Mouse (Mus musculus) ES-E14 (cell line): ENCODE results near the gene Hist1h2ad. TPM values are rescaled to one million over a fixed set of nuclear protein-coding genes. Genes with fewer than 3 reads are reported as not detected.
"Not testable (repeated sequence)": the region's sequence is repeated elsewhere in the genome, so short reads cannot be mapped to it uniquely, and the experiment has no call there.

ENCODE experiments used
- DNase-seq: peaks from one replicate; pipeline ENCODE4 v3.0.0-alpha.2; 2013; ENCODE audit warnings: low read depth, low spot score
- H3K27ac ChIP-seq: 2 replicates; pipeline ENCODE4 v1.5.1; 2012; ENCODE audit warnings: low read depth, mild to moderate bottlenecking, low read length, moderate library complexity, mixed read lengths; ENCODE audit not compliant: poor library complexity, insufficient read depth, severe bottlenecking
- H3K36me3 ChIP-seq: 2 replicates; pipeline ENCODE4 v1.6.1; 2012; ENCODE audit warnings: mild to moderate bottlenecking, low read length, moderate library complexity, mixed read lengths; ENCODE audit not compliant: control insufficient read depth, poor library complexity, insufficient read depth, severe bottlenecking
- H3K4me1 ChIP-seq, 2 experiments: fragments of 150-350 bp in 1 of 2; sonication (generic) in 1 of 2; 2 replicates each; pipeline ENCODE4 v1.6.1; 2012; ENCODE audit warnings: low read length in 2 of 2, mild to moderate bottlenecking in 1 of 2, mixed read lengths in 1 of 2; ENCODE audit not compliant: control insufficient read depth in 2 of 2, insufficient read depth in 2 of 2, poor library complexity in 1 of 2
- H3K4me3 ChIP-seq, 2 experiments: fragments of 150-350 bp in 1 of 2; sonication (generic) in 1 of 2; 2 replicates each; pipeline ENCODE4 v1.5.1; 2012; ENCODE audit warnings: low read length in 2 of 2, low read depth in 1 of 2, mild to moderate bottlenecking in 1 of 2, mixed read lengths in 1 of 2; ENCODE audit not compliant: insufficient read depth in 1 of 2, poor library complexity in 1 of 2, severe bottlenecking in 1 of 2
- H3K9ac ChIP-seq: 2 replicates; pipeline ENCODE4 v1.6.1; 2012; ENCODE audit warnings: low read depth, mild to moderate bottlenecking, low read length, mixed read lengths; ENCODE audit not compliant: poor library complexity, insufficient read depth, severe bottlenecking
- H3K9me3 ChIP-seq: fragments of 150-350 bp; sonication (generic); 2 replicates; pipeline ENCODE4 v1.6.1; 2012; ENCODE audit warnings: low read depth, mild to moderate bottlenecking, low read length; ENCODE audit not compliant: control insufficient read depth, insufficient read depth
- CHD2 ChIP-seq: IDR thresholded peaks from 2 replicates; pipeline ENCODE4 v1.6.1; 2014; ENCODE audit warnings: mild to moderate bottlenecking, low read depth, low read length, inconsistent platforms
- HCFC1 ChIP-seq: IDR thresholded peaks from 2 replicates; pipeline ENCODE4 v1.6.1; 2012; ENCODE audit warnings: low read length, inconsistent platforms, borderline replicate concordance; ENCODE audit not compliant: insufficient read depth
- MAFK ChIP-seq: IDR thresholded peaks from 2 replicates; pipeline ENCODE4 v1.6.1; 2014; ENCODE audit warnings: mild to moderate bottlenecking, low read depth, low read length, inconsistent platforms; ENCODE audit not compliant: insufficient read depth
- ZC3H11A ChIP-seq: IDR thresholded peaks from 2 replicates; pipeline ENCODE4 v1.6.1; 2012; ENCODE audit warnings: low read depth, mild to moderate bottlenecking, inconsistent platforms, low read length, borderline replicate concordance
- ZNF384 ChIP-seq: IDR thresholded peaks from 2 replicates; pipeline ENCODE4 v1.6.1; 2012; ENCODE audit warnings: low read depth, low read length, inconsistent platforms
- in situ Hi-C, 2 experiments: fragments of 600-800 bp; cut with MboI; formaldehyde crosslinking; loops; one replicate each; pipeline ENCODE4 v1.15.1; 2025; ENCODE audit warnings: low sequenced_read_pairs in 2 of 2, inconsistent platforms in 1 of 2; ENCODE audit not compliant: unreplicated experiment in 2 of 2
- total RNA-seq: library from RNA; depleted of rRNA; stranded (reverse); fragments of 300-350 nt; gene quantifications from 2 replicates; pipeline ENCODE4 v1.2.3, GENCODE M21; 2012

Gene Hist1h2ad
- total RNA-seq, 1 experiment = 1,000 TPM

DNA sequence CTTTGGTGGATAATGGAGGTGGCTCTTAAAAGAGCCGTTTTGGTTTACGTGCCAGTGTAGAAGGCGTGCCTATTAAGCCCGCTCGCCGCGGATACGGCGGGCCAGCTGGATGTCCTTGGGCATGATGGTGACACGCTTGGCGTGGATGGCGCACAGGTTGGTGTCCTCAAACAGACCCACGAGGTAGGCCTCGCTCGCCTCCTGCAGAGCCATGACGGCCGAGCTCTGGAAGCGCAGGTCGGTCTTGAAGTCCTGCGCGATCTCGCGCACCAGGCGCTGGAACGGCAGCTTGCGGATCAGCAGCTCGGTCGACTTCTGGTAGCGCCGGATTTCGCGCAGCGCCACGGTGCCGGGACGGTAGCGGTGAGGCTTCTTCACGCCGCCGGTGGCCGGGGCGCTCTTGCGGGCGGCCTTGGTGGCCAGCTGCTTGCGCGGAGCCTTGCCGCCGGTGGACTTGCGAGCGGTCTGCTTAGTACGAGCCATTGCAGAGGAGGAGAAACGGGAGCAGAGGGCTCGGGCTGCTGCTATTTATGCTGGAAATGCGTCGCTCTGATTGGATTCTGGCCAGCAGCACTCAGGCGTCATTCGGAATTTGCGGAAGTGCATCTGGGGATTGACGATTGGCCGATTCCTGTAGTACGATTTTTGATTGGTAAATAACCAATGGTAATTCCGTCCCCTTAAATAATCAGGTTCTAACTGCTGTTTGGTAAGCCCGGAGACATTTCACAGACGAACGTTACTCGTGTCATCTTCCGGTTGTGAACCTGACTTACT, 12.1 kb upstream of the Hist1h2ad start, which contains the start of gene Hist1h3e:
Gene Hist1h3e (minus strand): TSS at position 487 of the 777 bp plus-strand sequence.
- in situ Hi-C loops = loop anchor here (25.0 kb wide), 2 partner anchors 1525 to 1825 kb away; partner anchors contain the start of genes Hist1h4j (in 2 of the 2), Hist1h2ag (in 1 of the 2), Hist1h2ah (in 1 of the 2) and Hist1h2bj (in 1 of the 2)
- TF ChIP-seq HCFC1 = peak; percentile 41; the same call in 1 of the 2 replicates

DNA sequence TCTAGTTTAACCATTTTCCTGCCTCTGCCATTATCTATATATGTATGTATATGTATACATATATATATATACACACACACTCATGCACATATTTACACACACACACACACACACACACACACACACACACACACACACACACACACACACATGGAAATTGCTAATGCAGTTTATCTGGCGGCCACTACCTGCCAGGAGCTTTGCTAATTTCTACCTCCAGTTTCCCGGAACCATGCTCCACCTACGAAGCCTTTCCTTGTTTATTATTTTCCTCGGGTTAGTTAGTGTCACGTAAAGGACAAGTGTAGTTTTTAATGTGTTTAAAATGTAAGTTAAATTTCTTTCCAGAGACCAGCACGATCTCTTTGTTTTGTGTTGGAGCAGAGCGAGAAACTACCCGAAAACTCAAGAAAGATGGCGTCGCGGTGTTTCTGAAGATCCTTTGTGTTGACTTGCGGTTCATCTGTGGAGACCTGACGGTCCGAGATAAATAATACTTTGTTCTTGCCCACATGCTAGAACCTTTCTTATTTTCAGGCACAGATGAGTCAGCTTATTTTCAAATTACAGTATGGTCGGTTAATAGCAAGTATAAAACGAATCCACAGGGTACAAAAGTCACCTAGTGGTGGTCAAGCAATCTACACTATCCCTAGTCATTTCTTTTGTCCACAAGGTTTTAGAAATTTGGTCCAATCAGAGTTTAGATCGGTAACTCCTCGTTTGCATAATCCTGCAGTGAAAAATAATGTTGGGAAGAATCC, 11.3 kb upstream of the Hist1h2ad start:
- no peak for TF ChIP-seq HCFC1
- TF ChIP-seq ZNF384 = no peak
- peak; percentile 90 for TF ChIP-seq MAFK
- H3K9me3 ChIP-seq = no peaks in the 10 kb centered on the region
- H3K27ac ChIP-seq = peak overlapping the region; percentile 93
- in situ Hi-C loops = loop anchor here (25.0 kb wide), 2 partner anchors 1526 to 1826 kb away; partner anchors contain the start of genes Hist1h4j (in 2 of the 2), Hist1h2ag (in 1 of the 2), Hist1h2ah (in 1 of the 2) and Hist1h2bj (in 1 of the 2)
- no peaks in the 10 kb centered on the region for H3K36me3 ChIP-seq
- H3K9ac ChIP-seq = peak overlapping the region; percentile 82
- peak overlapping the region; percentile 61 to 68 for H3K4me3 ChIP-seq
- DNase-seq = no peak
- H3K4me1 ChIP-seq = peaks cover 0 to 5% of the 10 kb centered on the region in 2 experiments; a peak in 1 of 4 replicates

More for the DNA sequence above, 12.1 kb upstream of the Hist1h2ad start, which contains the start of gene Hist1h3e:
- DNase-seq = peak; percentile 93
- H3K9me3 ChIP-seq, H3K36me3 ChIP-seq, H3K4me1 ChIP-seq: not testable (repeated sequence)
- H3K4me3 ChIP-seq = peak within 1 kb of the TSS; percentile 65 to 68
- H3K27ac ChIP-seq = peak within 1 kb of the TSS; percentile 93
- peak within 1 kb of the TSS; percentile 82 for H3K9ac ChIP-seq

DNA sequence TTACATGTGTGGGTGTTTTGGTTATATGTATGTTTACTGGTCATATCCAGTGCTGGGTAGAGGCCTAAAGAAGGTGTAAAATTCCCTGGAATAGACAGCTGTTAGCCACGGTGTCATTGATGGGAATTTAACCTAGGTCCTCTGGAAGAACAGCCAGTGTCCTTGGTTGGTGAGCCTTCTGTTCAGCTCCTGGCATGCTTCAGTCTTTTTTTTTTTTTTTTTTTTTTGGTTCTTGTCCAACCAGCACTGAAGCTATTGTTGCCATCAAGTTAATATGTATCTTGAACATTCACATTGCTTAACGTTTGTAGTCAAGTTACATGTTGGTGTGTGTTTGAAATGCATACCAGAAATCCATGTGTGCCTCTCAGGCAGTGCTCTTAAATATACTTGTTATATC, 9.7 kb upstream of the Hist1h2ad start:
- Histone ChIP-seq H3K27ac (no peak overlapping the region), H3K9me3 (no peaks in the 10 kb centered on the region), H3K4me3 (no peak overlapping the region), H3K9ac (no peak overlapping the region), H3K36me3 (no peaks in the 10 kb centered on the region), H3K4me1 (peaks cover 0 to 5% of the 10 kb centered on the region in 2 experiments; a peak in 1 of 4 replicates)
- no peak for DNase-seq
- TF ChIP-seq ZC3H11A = no peak
- TF ChIP-seq CHD2 = no peak
- no peak for TF ChIP-seq MAFK
- TF ChIP-seq ZNF384 = no peak
- no peak for TF ChIP-seq HCFC1
- in situ Hi-C loops = loop anchor here (25.0 kb wide), 2 partner anchors 1527 to 1827 kb away; partner anchors contain the start of genes Hist1h4j (in 2 of the 2), Hist1h2ag (in 1 of the 2), Hist1h2ah (in 1 of the 2) and Hist1h2bj (in 1 of the 2)

DNA sequence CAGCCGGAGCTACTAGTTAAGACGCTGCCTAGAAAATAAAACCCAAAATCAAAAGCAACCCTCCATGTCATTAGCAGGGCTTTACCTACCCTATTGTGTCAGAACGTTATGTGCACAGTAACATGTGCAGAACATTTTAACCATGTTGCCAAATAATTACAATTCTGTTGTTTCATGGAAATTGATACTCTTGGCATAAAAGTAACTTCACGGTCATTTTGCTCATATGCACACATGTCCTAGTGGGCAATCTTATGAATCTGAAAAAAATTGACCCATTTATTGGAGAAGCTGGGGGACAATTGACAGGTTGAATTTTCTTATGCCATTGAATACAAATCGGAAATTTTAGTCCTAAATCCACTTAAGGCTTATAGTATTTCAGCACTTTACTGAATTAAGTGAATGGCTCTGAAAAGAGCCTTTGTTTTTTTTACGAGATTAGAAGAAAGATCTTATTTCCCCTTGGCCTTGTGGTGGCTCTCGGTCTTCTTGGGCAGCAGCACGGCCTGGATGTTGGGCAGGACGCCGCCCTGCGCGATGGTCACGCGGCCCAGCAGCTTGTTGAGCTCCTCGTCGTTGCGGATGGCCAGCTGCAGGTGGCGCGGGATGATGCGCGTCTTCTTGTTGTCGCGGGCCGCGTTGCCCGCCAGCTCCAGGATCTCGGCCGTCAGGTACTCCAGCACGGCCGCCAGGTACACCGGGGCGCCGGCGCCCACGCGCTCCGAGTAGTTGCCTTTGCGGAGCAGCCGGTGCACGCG, 3.7 kb upstream of the Hist1h2ad start:
- Histone ChIP-seq H3K9ac (peak overlapping the region; percentile 67), H3K4me3 (peak overlapping the region; percentile 20 to 63), H3K27ac (peak overlapping the region; percentile 92)
- not testable (repeated sequence) for H3K36me3 ChIP-seq, DNase-seq, H3K9me3 ChIP-seq, H3K4me1 ChIP-seq
- in situ Hi-C loops = loop anchor here (25.0 kb wide), 2 partner anchors 1533 to 1833 kb away; partner anchors contain the start of genes Hist1h4j (in 2 of the 2), Hist1h2ag (in 1 of the 2), Hist1h2ah (in 1 of the 2) and Hist1h2bj (in 1 of the 2)
- TF ChIP-seq HCFC1 = 0 out of 2 replicates have a peak, but pooled peaks have one; percentile 41
